Mouse (Mus musculus) sigmoid colon, adult 10 weeks (tissue): Measurements from ENCODE around the gene Naif1. TPM values are rescaled to one million over a fixed set of nuclear protein-coding genes. Genes with fewer than 3 reads are reported as not detected.

ENCODE experiments used
- polyA plus RNA-seq: library from polyadenylated mRNA; stranded (reverse); fragments of 350-450 nt; fragmentation: Illumina TruSeq; extraction: RNeasy Lipid Tissue Mini Kit (QIAGEN cat#74804); gene quantifications from one replicate; pipeline ENCODE4 v1.2.3, GENCODE M21; 2014; ENCODE audit warnings: low read depth, low replicate concordance

Gene Naif1
- 0.82 TPM for polyA plus RNA-seq

GRCm38 (mm10) chr2:32449761-32450754, at the start of gene Naif1:
Naif1 (plus strand) TSS chr2:32450457.

GRCm38 (mm10) chr2:32450881-32451844, 906 bp downstream of the Naif1 start, which contains the start of gene Slc25a25:
Slc25a25 (minus strand) TSS chr2:32451445.

Other genes with a start within 250 kb of the Naif1 start
- 6.2 TPM for gene Pomt1, start 213.9 kb upstream of the Naif1 start, polyA plus RNA-seq
- 9.4 TPM for gene Uck1, start 190.3 kb upstream of the Naif1 start, polyA plus RNA-seq
- 21.2 TPM for gene Golga2, start 163.1 kb upstream of the Naif1 start, polyA plus RNA-seq
- 189 TPM for gene Swi5, start 162.4 kb upstream of the Naif1 start, polyA plus RNA-seq
- gene Ciz1, start 98.1 kb upstream of the Naif1 start, polyA plus RNA-seq = 15.1 TPM
- gene Dnm1, start 97.1 kb upstream of the Naif1 start, polyA plus RNA-seq = 2.1 TPM
- gene 1110008P14Rik, start 68.5 kb upstream of the Naif1 start, polyA plus RNA-seq = 1.0 TPM
- 1.7 TPM for gene Lcn2, start 62.2 kb upstream of the Naif1 start, polyA plus RNA-seq
- gene Ptges2, start 54.6 kb upstream of the Naif1 start, polyA plus RNA-seq = 1.1 TPM
- 2.2 TPM for gene Slc25a25, start 988 bp downstream of the Naif1 start, polyA plus RNA-seq
- gene Fam102a, start 84.9 kb downstream of the Naif1 start, polyA plus RNA-seq = 20.4 TPM
- gene Dpm2, start 120.4 kb downstream of the Naif1 start, polyA plus RNA-seq = 3.8 TPM
- gene Pip5kl1, start 124.3 kb downstream of the Naif1 start, polyA plus RNA-seq = not detected
- gene 9430097D07Rik, start 125.2 kb downstream of the Naif1 start, polyA plus RNA-seq = not detected
- gene St6galnac4, start 136.6 kb downstream of the Naif1 start, polyA plus RNA-seq = 8.4 TPM
- gene St6galnac6, start 149.3 kb downstream of the Naif1 start, polyA plus RNA-seq = 109 TPM
- gene Ak1, start 171.3 kb downstream of the Naif1 start, polyA plus RNA-seq = 1.3 TPM
- gene Eng, start 196.1 kb downstream of the Naif1 start, polyA plus RNA-seq = 2.1 TPM